Mouse (Mus musculus) thymus, adult 2 months (tissue): Measurements from ENCODE around the gene Pik3c2a. TPM values are rescaled to one million over a fixed set of nuclear protein-coding genes. Genes with fewer than 3 reads are reported as not detected.
A peak's percentile ranks its signal among the peaks of the same experiment; 100 is the strongest.

Experiments
- DNase-seq: peaks from one replicate; pipeline ENCODE4 v3.0.0; 2021
- H3K27ac ChIP-seq: fragments of 200-500 bp; 2 replicates; pipeline ENCODE4 v1.5.1; 2012; ENCODE audit warnings: low read length, control low read depth; ENCODE audit not compliant: control insufficient read depth, insufficient read depth
- H3K27me3 ChIP-seq: fragments of 200-500 bp; 2 replicates; pipeline ENCODE4 v1.6.1; 2012; ENCODE audit warnings: mild to moderate bottlenecking, low read length, moderate library complexity, mixed read lengths; ENCODE audit not compliant: control insufficient read depth, insufficient read depth
- H3K36me3 ChIP-seq: fragments of 200-500 bp; 2 replicates; pipeline ENCODE4 v1.6.1; 2012; ENCODE audit warnings: mild to moderate bottlenecking, low read length, moderate library complexity; ENCODE audit not compliant: control insufficient read depth, insufficient read depth
- H3K4me1 ChIP-seq: fragments of 200-500 bp; replicated peaks from 2 replicates; pipeline ENCODE4 v1.6.1; 2012; ENCODE audit warnings: low read length; ENCODE audit not compliant: control insufficient read depth, insufficient read depth
- H3K4me3 ChIP-seq: fragments of 200-500 bp; 2 replicates; pipeline ENCODE4 v1.5.1; 2012; ENCODE audit warnings: mild to moderate bottlenecking, low read length, control low read depth, moderate library complexity; ENCODE audit not compliant: control insufficient read depth, insufficient read depth
- CTCF ChIP-seq: fragments of 200-500 bp; IDR thresholded peaks from 2 replicates; pipeline ENCODE4 v1.5.1; 2012; ENCODE audit warnings: mild to moderate bottlenecking, control low read depth, low read length, moderate library complexity, borderline replicate concordance; ENCODE audit not compliant: control insufficient read depth, poor library complexity, insufficient read depth; ENCODE audit errors: extremely low read depth
- POLR2A ChIP-seq: fragments of 200-500 bp; IDR thresholded peaks from 2 replicates; pipeline ENCODE4 v1.6.1; 2012; ENCODE audit warnings: mild to moderate bottlenecking, low read length, control low read depth, moderate library complexity; ENCODE audit not compliant: control insufficient read depth, poor library complexity, insufficient read depth; ENCODE audit errors: extremely low read depth
- WGBS: fragments of 180-500 bp; shearing (Covaris S2); methylation state at CpG from one replicate; pipeline ENCODE4 v1.1.7; 2018; 5-methylcytosine and 5-hydroxymethylcytosine counted together
- polyA plus RNA-seq: library from polyadenylated mRNA; depleted of rRNA; stranded (reverse); fragments of >200 nt; gene quantifications from 2 replicates; pipeline ENCODE4 v1.2.3, GENCODE M21; 2012

The Pik3c2a gene
- polyA plus RNA-seq, 1 experiment: 5.0 TPM

DNA sequence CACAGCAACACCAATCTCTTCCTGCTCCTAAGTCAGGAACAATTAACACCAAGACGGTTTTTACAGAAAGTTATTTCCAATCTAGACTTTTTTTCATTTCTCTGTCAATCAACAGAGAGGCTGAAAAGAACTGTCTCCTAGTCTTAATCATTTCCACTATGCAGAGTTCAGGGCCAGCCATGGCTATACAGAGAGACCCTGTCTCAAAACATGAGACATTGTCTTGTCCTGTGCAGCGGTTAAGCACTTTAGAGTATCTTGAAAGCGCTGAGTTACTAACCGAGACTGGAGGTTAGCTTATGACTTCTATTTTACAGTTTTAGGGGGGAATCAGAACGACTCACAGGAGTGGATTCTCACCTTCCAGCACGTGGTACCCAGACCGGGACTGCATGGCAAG, 114.5 kb downstream of the Pik3c2a start:
- no peak for DNase-seq
- peaks cover 7% of the 10 kb centered on the region for H3K4me1 ChIP-seq

DNA sequence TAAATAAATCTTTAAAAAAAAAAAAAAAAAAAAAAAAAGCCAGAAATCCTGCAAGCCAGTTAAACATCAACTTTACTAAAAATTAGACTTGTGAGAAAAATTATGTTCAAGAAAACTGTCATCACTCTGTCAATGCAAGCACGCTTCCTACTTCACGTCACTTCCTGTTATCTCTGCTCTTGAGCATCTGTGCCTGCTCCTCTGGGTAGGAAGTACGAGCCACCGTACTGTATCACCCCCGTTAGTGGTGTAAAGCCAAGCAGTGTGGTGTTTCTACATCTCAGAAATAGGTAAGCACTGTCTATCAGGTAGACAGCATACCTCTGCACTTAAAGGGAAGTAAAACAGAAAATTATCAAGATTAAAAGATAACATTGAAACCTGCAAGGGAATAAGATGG, 115.3 kb downstream of the Pik3c2a start:
- DNase-seq: peak; percentile 17
- Histone ChIP-seq H3K36me3 (peaks cover 25% of the 10 kb centered on the region), H3K27me3 (no peaks in the 10 kb centered on the region), H3K27ac (peak overlapping the region; percentile 37; the same call in 1 of the 2 replicates), H3K4me3 (no peak overlapping the region), H3K4me1 (peaks cover 8% of the 10 kb centered on the region)
- WGBS: 9% methylated on average over 5 of the region's 5 CpGs
- TF ChIP-seq CTCF (no peak), POLR2A (no peak)

More for the DNA sequence above, 114.5 kb downstream of the Pik3c2a start:
- Histone ChIP-seq H3K27me3 (no peaks in the 10 kb centered on the region), H3K4me3 (no peak overlapping the region), H3K36me3 (peaks cover 25% of the 10 kb centered on the region), H3K27ac (peak overlapping the region; percentile 37; the same call in 1 of the 2 replicates)
- WGBS: 83% methylated on average over 7 of the region's 7 CpGs
- TF ChIP-seq CTCF (no peak), POLR2A (no peak)

DNA sequence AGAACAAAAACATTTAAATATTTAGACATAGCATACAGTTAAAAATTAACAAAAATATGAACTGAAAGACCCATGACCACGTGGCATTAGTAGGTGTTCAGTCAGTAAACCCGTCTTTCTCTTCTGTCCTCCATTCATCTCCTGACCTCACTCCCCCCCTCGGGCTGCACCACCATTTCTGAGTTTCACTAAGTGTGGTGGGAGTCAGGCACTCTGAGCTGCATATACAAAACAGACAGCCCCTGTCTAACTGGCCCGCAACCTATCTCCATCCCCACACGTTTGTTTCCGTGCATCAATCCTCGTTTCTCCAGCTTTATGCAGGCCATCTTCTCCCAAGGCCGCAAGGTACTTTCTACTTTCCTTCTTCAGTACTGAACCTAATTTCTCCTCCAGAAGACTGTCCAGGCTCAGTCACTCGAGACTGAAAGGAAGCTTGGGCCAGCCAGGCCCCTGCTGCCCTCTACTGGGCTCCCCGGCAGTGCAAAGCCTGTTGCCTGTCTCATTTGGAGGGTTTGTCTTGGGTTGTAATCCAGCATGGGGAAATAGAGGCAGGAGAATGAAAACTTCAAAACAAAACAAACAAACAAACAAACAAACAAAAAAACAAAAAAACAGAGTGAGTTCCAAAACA, 119.8 kb downstream of the Pik3c2a start:
- no peak overlapping the region for H3K4me3 ChIP-seq
- H3K36me3 ChIP-seq: no peaks in the 10 kb centered on the region
- H3K27me3 ChIP-seq: no peaks in the 10 kb centered on the region
- no peak overlapping the region for H3K27ac ChIP-seq
- 46% methylated on average over 10 of the region's 10 CpGs for WGBS
- H3K4me1 ChIP-seq: peaks cover 3% of the 10 kb centered on the region; the same call in 1 of the 2 replicates
- peak; percentile 59 for DNase-seq
- TF ChIP-seq POLR2A (no peak), CTCF (peak; percentile 74)

DNA sequence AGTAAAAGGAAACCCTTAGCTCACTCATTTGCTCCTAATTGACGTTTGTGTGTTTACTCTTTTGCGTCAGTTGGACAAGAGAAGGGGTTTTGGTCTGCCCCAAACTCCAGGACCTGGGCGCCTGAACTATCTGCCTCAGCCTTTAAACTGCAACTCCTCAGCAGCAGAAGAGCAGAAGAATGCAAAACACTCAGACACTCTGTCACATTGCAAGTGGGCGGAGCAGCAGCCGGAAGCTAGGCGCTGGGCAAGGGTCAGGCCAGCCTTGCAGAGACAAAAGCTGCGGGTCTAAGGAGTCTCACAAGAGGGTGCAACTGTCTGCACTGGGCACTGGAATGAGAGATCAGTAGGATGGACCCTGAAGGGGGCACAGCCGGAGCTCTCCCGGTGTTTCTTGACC, 133.8 kb downstream of the Pik3c2a start:
- H3K27me3 ChIP-seq: peaks cover 6% of the 10 kb centered on the region; the same call in 1 of the 2 replicates
- H3K27ac ChIP-seq: no peak overlapping the region
- peaks cover 20% of the 10 kb centered on the region for H3K4me1 ChIP-seq
- peak overlapping the region; percentile 17; the same call in 1 of the 2 replicates for H3K4me3 ChIP-seq
- DNase-seq: peak; percentile 52
- 43% methylated on average over 9 of the region's 9 CpGs for WGBS
- TF ChIP-seq CTCF: no peak
- no peak for TF ChIP-seq POLR2A
- no peaks in the 10 kb centered on the region for H3K36me3 ChIP-seq

DNA sequence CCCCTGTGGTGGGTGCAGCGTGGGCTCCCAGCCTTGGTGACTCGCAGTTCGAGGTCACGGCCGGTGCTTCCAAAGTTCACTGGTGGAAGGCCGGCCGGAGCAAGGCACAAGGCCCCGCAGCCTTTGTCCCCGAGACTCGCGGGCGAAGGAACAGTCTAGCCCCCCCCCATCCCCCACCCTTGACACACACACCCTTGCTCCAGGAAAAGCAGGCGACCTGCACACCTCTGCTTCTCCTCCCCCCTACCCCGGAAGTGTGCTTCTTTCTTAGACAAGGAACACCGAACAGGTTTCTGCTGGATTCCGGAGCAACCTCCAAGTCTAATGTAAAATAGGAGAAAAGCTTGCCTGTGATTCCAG, 134.6 kb downstream of the Pik3c2a start:
- WGBS: 3% methylated on average over 16 of the region's 16 CpGs
- Histone ChIP-seq H3K4me1 (peaks cover 20% of the 10 kb centered on the region), H3K4me3 (peak overlapping the region; percentile 98), H3K36me3 (no peaks in the 10 kb centered on the region), H3K27me3 (peaks cover 6% of the 10 kb centered on the region; the same call in 1 of the 2 replicates), H3K27ac (no peak overlapping the region)
- peak; percentile 40 for DNase-seq
- TF ChIP-seq CTCF: no peak
- no peak for TF ChIP-seq POLR2A

DNA sequence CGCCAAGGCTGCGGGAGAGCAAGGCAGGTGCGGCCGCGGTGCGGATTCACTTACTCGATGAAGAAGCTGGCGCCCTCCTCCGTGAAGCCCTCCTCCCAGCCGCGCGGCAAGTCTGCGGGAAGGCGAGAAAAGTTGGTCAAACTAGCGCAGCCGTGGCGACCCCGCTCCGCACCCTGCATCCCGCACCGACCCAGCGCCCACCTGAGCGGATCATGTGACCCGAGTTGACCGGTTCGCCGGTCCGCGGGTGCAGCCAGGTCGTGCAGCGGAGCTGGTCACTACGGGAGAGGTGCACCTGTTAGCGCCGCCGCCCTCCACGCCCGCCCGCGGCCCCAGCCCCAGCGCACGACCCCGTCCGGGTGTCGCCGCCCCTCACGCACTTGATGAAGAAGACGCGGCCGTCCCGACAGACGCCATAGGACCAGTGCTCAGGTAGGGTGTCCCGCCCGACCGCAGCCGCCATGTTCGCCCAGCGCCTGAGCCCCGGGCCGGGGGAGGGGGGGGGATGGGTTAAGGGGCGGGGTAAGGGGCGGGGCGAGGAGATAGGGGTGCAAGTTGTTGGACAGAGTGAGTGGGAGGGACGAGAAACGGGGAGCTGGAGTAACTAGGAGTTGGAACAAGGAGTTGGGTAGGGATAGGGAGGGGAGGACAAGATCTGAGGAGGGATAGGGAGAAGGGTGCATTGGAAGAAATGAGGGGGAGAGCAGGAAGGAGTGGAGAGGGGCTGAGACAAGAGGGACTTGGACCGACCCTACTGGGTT, 135.2 kb downstream of the Pik3c2a start, which contains the start of gene Plekha7:
Plekha7 (minus strand) TSS at position 506 of the 761 bp plus-strand sequence.
- WGBS: under 1% methylated on average over 65 of the region's 65 CpGs
- DNase-seq: peak; percentile 58
- no peak within 1 kb of the TSS for H3K27ac ChIP-seq

More for the DNA sequence above, 135.2 kb downstream of the Pik3c2a start, which contains the start of gene Plekha7:
- peak within 1 kb of the TSS; percentile 98 for H3K4me3 ChIP-seq
- H3K4me1 ChIP-seq: peaks cover 20% of the 10 kb centered on the region
- peaks cover 6% of the 10 kb centered on the region; the same call in 1 of the 2 replicates for H3K27me3 ChIP-seq
- no peaks in the 10 kb centered on the region for H3K36me3 ChIP-seq
- no peak for TF ChIP-seq POLR2A
- TF ChIP-seq CTCF: no peak
